Mouse (Mus musculus) induced T-regulatory cell, adult 2 months (primary cell): ENCODE results near the gene Thsd7a.

Source experiments
- DNase-seq: peaks from one replicate; pipeline ENCODE4 v3.0.0-alpha.2; 2012; ENCODE audit warnings: low read depth

Gene Thsd7a

GRCm38 (mm10) chr6:12386731-12387130 is 362.5 kb downstream of the Thsd7a start:
- no peak for DNase-seq

GRCm38 (mm10) chr6:12385591-12385990 is 363.6 kb downstream of the Thsd7a start:
- DNase-seq, result no peak

GRCm38 (mm10) chr6:12381136-12381778 is 368.0 kb downstream of the Thsd7a start:
- no peak for DNase-seq

- no peak for DNase-seq
Observed at GRCm38 (mm10) chr6:12380717-12381116, 368.5 kb downstream of the Thsd7a start.

- no peak for DNase-seq
Observed at GRCm38 (mm10) chr6:12358737-12359136, 390.5 kb downstream of the Thsd7a start.

- DNase-seq, result no peak
Observed at GRCm38 (mm10) chr6:12353573-12353972, 395.6 kb downstream of the Thsd7a start.

GRCm38 (mm10) chr6:12352165-12352719 is 397.0 kb downstream of the Thsd7a start:
- no peak for DNase-seq

GRCm38 (mm10) chr6:12350753-12351152 is 398.5 kb downstream of the Thsd7a start:
- DNase-seq, result no peak

- DNase-seq, result no peak
Observed at GRCm38 (mm10) chr6:12349105-12349759, 400.0 kb downstream of the Thsd7a start.

GRCm38 (mm10) chr6:12348667-12349066 is 400.5 kb downstream of the Thsd7a start:
- DNase-seq, result no peak

- DNase-seq, result no peak
Observed at GRCm38 (mm10) chr6:12336590-12337584, 412.3 kb downstream of the Thsd7a start.

- peak; percentile 43 for DNase-seq
Observed at GRCm38 (mm10) chr6:12315070-12315909, 433.9 kb downstream of the Thsd7a start.

- DNase-seq, result no peak
Observed at GRCm38 (mm10) chr6:12307502-12307901, 441.7 kb downstream of the Thsd7a start.

- no peak for DNase-seq
Observed at GRCm38 (mm10) chr6:12262641-12263400, 486.4 kb downstream of the Thsd7a start.
